In the genomic region with DNA sequence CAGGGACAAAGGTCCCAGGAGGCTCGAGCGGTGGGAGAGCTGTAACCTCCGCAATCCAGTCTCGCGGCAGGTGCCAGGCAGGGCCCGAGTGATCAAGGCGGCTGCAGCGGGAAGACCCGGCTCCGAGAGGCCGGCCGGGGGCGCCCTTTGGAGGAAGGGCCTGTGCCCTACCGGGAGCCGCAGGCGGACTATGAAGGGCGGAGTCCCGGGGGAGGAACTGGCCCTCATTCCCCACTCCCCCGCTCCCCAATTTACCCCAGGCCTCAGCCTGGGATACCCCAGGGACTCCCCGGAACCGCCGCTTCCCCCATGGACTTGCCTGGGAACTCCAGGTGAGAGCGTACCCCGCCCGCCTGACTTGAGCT, we compare ENCODE assay signal across 8 mouse cellular contexts. TPM values are rescaled to one million over a fixed set of nuclear protein-coding genes. Genes with fewer than 3 reads are reported as not detected.
DNase-seq lines count a peak whose midpoint lies in the region; ATAC-seq and TF ChIP-seq lines count a peak whose summit lies in the region.

No protein-coding gene starts in this region.

- H3K9me3 ChIP-seq in kidney, postnatal 0 days (replicated peaks; ENCODE audit: low read length) = no peaks in the 10 kb centered on the region
- no peaks in the 10 kb centered on the region for H3K9me3 ChIP-seq in embryonic facial prominence, embryonic 12.5 days
- H3K9me3 ChIP-seq in hindbrain, postnatal 0 days (ENCODE audit: low read length) = no peaks in the 10 kb centered on the region
- H3K9me3 ChIP-seq in midbrain, embryonic 11.5 days (ENCODE audit: control insufficient read depth, low read length) = no peaks in the 10 kb centered on the region

- peak overlapping the region; percentile 87 for H3K9ac ChIP-seq in kidney, postnatal 0 days (ENCODE audit: low read depth, low read length)
- peak overlapping the region; percentile 84 for H3K9ac ChIP-seq in embryonic facial prominence, embryonic 12.5 days
- H3K9ac ChIP-seq in hindbrain, postnatal 0 days (replicated peaks; ENCODE audit: low read length) = peak overlapping the region; percentile 95
- peak overlapping the region; percentile 82 for H3K9ac ChIP-seq in midbrain, embryonic 11.5 days (ENCODE audit: low read length)

- DNase-seq in kidney, postnatal 0 days (ENCODE audit: low spot score) = no peak
- DNase-seq in kidney, postnatal 14 days = no peak
- peak; percentile 89 for DNase-seq in MN1 (ENCODE audit: low spot score)
- DNase-seq in hindbrain, postnatal 0 days (ENCODE audit: low spot score) = no peak
- no peak for DNase-seq in midbrain, embryonic 11.5 days (ENCODE audit: low spot score, missing footprints)
- peak; percentile 77 for DNase-seq in testis, postnatal 10 days (ENCODE audit: low spot score)
- DNase-seq in layer of hippocampus, adult 11-12 months (ENCODE audit: low spot score) = no peak

- peak; percentile 52; the same call in 1 of the 2 replicates for ATAC-seq in kidney, postnatal 0 days (replicated peaks; ENCODE audit: low FRiP score, low read depth)
- ATAC-seq in embryonic facial prominence, embryonic 12.5 days (ENCODE audit: insufficient number of reproducible peaks, insufficient read depth, low FRiP score, low TSS enrichment) = peak; percentile 36; the same call in 1 of the 2 replicates
- ATAC-seq in hindbrain, postnatal 0 days = no peak
- peak; percentile 54 for ATAC-seq in midbrain, embryonic 11.5 days (ENCODE audit: low FRiP score)

- peaks cover 14% of the 10 kb centered on the region; the same call in 1 of the 2 replicates for H3K4me1 ChIP-seq in kidney, postnatal 0 days (replicated peaks; ENCODE audit: insufficient read depth, low read length)
- peaks cover 12% of the 10 kb centered on the region for H3K4me1 ChIP-seq in embryonic facial prominence, embryonic 12.5 days
- peaks cover 8% of the 10 kb centered on the region; the same call in 1 of the 2 replicates for H3K4me1 ChIP-seq in hindbrain, postnatal 0 days (ENCODE audit: insufficient read depth, low read length)
- peaks cover 8% of the 10 kb centered on the region for H3K4me1 ChIP-seq in midbrain, embryonic 11.5 days (ENCODE audit: control insufficient read depth, insufficient read depth, low read length)

- peak; percentile 19; the same call in 1 of the 2 replicates for TF ChIP-seq CTCF in kidney, postnatal 0 days (IDR thresholded peaks at IDR 0.05; ENCODE audit: low read depth)
- no peak for TF ChIP-seq CTCF in hindbrain, postnatal 0 days (IDR thresholded peaks at IDR 0.05; ENCODE audit: low read depth)

- H3K4me2 ChIP-seq in kidney, postnatal 0 days (ENCODE audit: low read length) = peak overlapping the region; percentile 91
- peak overlapping the region; percentile 87 for H3K4me2 ChIP-seq in embryonic facial prominence, embryonic 12.5 days (replicated peaks)
- H3K4me2 ChIP-seq in hindbrain, postnatal 0 days (ENCODE audit: low read depth, low read length) = peak overlapping the region; percentile 91
- H3K4me2 ChIP-seq in midbrain, embryonic 11.5 days = peak overlapping the region; percentile 88

- peak overlapping the region; percentile 99 for H3K27ac ChIP-seq in kidney, postnatal 0 days
- peak overlapping the region; percentile 99 for H3K27ac ChIP-seq in embryonic facial prominence, embryonic 12.5 days
- H3K27ac ChIP-seq in hindbrain, postnatal 0 days = peak overlapping the region; percentile 99
- H3K27ac ChIP-seq in midbrain, embryonic 11.5 days (ENCODE audit: low read depth, low read length) = peak overlapping the region; percentile 87

- H3K36me3 ChIP-seq in kidney, postnatal 0 days (ENCODE audit: insufficient read depth, low read length) = peaks cover 30% of the 10 kb centered on the region; the same call in 1 of the 2 replicates
- peaks cover 46% of the 10 kb centered on the region for H3K36me3 ChIP-seq in embryonic facial prominence, embryonic 12.5 days
- peaks cover 28% of the 10 kb centered on the region for H3K36me3 ChIP-seq in hindbrain, postnatal 0 days (ENCODE audit: insufficient read depth, low read length)
- peaks cover 28% of the 10 kb centered on the region for H3K36me3 ChIP-seq in midbrain, embryonic 11.5 days (ENCODE audit: control insufficient read depth, insufficient read depth, low read length)

- H3K27me3 ChIP-seq in kidney, postnatal 0 days (ENCODE audit: insufficient read depth, low read length) = no peaks in the 10 kb centered on the region
- H3K27me3 ChIP-seq in embryonic facial prominence, embryonic 12.5 days = no peaks in the 10 kb centered on the region
- no peaks in the 10 kb centered on the region for H3K27me3 ChIP-seq in hindbrain, postnatal 0 days (ENCODE audit: insufficient read depth, low read length)
- no peaks in the 10 kb centered on the region for H3K27me3 ChIP-seq in midbrain, embryonic 11.5 days (ENCODE audit: control insufficient read depth, insufficient read depth, low read length)

- 2% methylated on average over 20 of the region's 25 CpGs for WGBS in kidney, postnatal 0 days
- WGBS in embryonic facial prominence, embryonic 12.5 days = 1% methylated on average over 25 of the region's 25 CpGs
- WGBS in hindbrain, postnatal 0 days = 1% methylated on average over 17 of the region's 25 CpGs
- 0% methylated on average over 20 of the region's 25 CpGs for WGBS in midbrain, embryonic 11.5 days

- peak overlapping the region; percentile 86 for H3K4me3 ChIP-seq in kidney, postnatal 0 days (replicated peaks; ENCODE audit: low read depth, low read length)
- peak overlapping the region; percentile 88 for H3K4me3 ChIP-seq in embryonic facial prominence, embryonic 12.5 days
- H3K4me3 ChIP-seq in hindbrain, postnatal 0 days (ENCODE audit: low read length) = peak overlapping the region; percentile 84
- peak overlapping the region; percentile 72 for H3K4me3 ChIP-seq in midbrain, embryonic 11.5 days (ENCODE audit: low read depth, low read length)

RNA-seq across cellular contexts. Expression of gene Fbrs, which starts 7.4 kb away (rescaled TPM):
- polyA plus RNA-seq in kidney, postnatal 0 days (2015; fragmentation: Nextera tagmentation; extraction: Ambion mirVana) = 8.7 and 8.8 TPM in 2 replicates
- polyA plus RNA-seq in embryonic facial prominence, embryonic 12.5 days (2016; fragmentation: Nextera tagmentation; extraction: Ambion mirVana) = 14.6 and 14.8 TPM in 2 replicates
- 36.6 and 40.7 TPM in 2 replicates for total RNA-seq in hindbrain, postnatal 0 days (2014; rRNA removed)
- 10.4 and 12.1 TPM in 2 replicates for polyA plus RNA-seq in hindbrain, postnatal 0 days (2015; fragmentation: Nextera tagmentation; extraction: Ambion mirVana)
- polyA plus RNA-seq in midbrain, embryonic 11.5 days (2014; fragmentation: Nextera tagmentation; extraction: Ambion mirVana) = 9.8 and 10.7 TPM in 2 replicates

RNA-seq across cellular contexts. Expression of gene Prr14, which starts 12.2 kb away (rescaled TPM):
- polyA plus RNA-seq in kidney, postnatal 0 days (2015; fragmentation: Nextera tagmentation; extraction: Ambion mirVana) = 37.1 and 37.5 TPM in 2 replicates
- 47.5 and 48.7 TPM in 2 replicates for polyA plus RNA-seq in embryonic facial prominence, embryonic 12.5 days (2016; fragmentation: Nextera tagmentation; extraction: Ambion mirVana)
- total RNA-seq in hindbrain, postnatal 0 days (2014; rRNA removed) = 57.2 and 58.5 TPM in 2 replicates
- 27.0 and 31.4 TPM in 2 replicates for polyA plus RNA-seq in hindbrain, postnatal 0 days (2015; fragmentation: Nextera tagmentation; extraction: Ambion mirVana)
- 70.3 and 72.4 TPM in 2 replicates for polyA plus RNA-seq in midbrain, embryonic 11.5 days (2014; fragmentation: Nextera tagmentation; extraction: Ambion mirVana)

RNA-seq across cellular contexts. Expression of gene Zfp689, which starts 22.7 kb away (rescaled TPM):
- 4.8 and 5.0 TPM in 2 replicates for polyA plus RNA-seq in kidney, postnatal 0 days (2015; fragmentation: Nextera tagmentation; extraction: Ambion mirVana)
- polyA plus RNA-seq in embryonic facial prominence, embryonic 12.5 days (2016; fragmentation: Nextera tagmentation; extraction: Ambion mirVana) = 16.5 and 16.7 TPM in 2 replicates
- total RNA-seq in hindbrain, postnatal 0 days (2014; rRNA removed) = 8.6 and 9.4 TPM in 2 replicates
- polyA plus RNA-seq in hindbrain, postnatal 0 days (2015; fragmentation: Nextera tagmentation; extraction: Ambion mirVana) = 7.7 and 7.9 TPM in 2 replicates
- polyA plus RNA-seq in midbrain, embryonic 11.5 days (2014; fragmentation: Nextera tagmentation; extraction: Ambion mirVana) = 12.6 and 15.0 TPM in 2 replicates

RNA-seq across cellular contexts. Expression of gene Srcap, which starts 40.2 kb away (rescaled TPM):
- polyA plus RNA-seq in kidney, postnatal 0 days (2015; fragmentation: Nextera tagmentation; extraction: Ambion mirVana) = 19.2 and 24.1 TPM in 2 replicates
- polyA plus RNA-seq in embryonic facial prominence, embryonic 12.5 days (2016; fragmentation: Nextera tagmentation; extraction: Ambion mirVana) = 88.0 and 88.4 TPM in 2 replicates
- 49.0 and 174 TPM in 2 replicates for total RNA-seq in hindbrain, postnatal 0 days (2014; rRNA removed)
- polyA plus RNA-seq in hindbrain, postnatal 0 days (2015; fragmentation: Nextera tagmentation; extraction: Ambion mirVana) = 29.4 and 29.7 TPM in 2 replicates
- polyA plus RNA-seq in midbrain, embryonic 11.5 days (2014; fragmentation: Nextera tagmentation; extraction: Ambion mirVana) = 49.6 and 52.1 TPM in 2 replicates

RNA-seq across cellular contexts. Expression of gene Gm42715, which starts 47.8 kb away (rescaled TPM):
- polyA plus RNA-seq in kidney, postnatal 0 days (2015; fragmentation: Nextera tagmentation; extraction: Ambion mirVana) = 10.9 and 11.4 TPM in 2 replicates
- polyA plus RNA-seq in embryonic facial prominence, embryonic 12.5 days (2016; fragmentation: Nextera tagmentation; extraction: Ambion mirVana) = 16.9 and 17.2 TPM in 2 replicates
- 18.9 and 27.6 TPM in 2 replicates for total RNA-seq in hindbrain, postnatal 0 days (2014; rRNA removed)
- 11.1 and 11.2 TPM in 2 replicates for polyA plus RNA-seq in hindbrain, postnatal 0 days (2015; fragmentation: Nextera tagmentation; extraction: Ambion mirVana)
- polyA plus RNA-seq in midbrain, embryonic 11.5 days (2014; fragmentation: Nextera tagmentation; extraction: Ambion mirVana) = 19.2 and 20.2 TPM in 2 replicates

Comparison
In these comparisons a context has a peak if more than half of its experiments do, and no peak if none do; other contexts are left out.
1. DNase-seq: peak in MN1 (single experiment) and testis, postnatal 10 days (single experiment); none in kidney, postnatal 0 days (single experiment), kidney, postnatal 14 days (single experiment), hindbrain, postnatal 0 days (single experiment), midbrain, embryonic 11.5 days (single experiment) and layer of hippocampus, adult 11-12 months (single experiment).
2. Peak in every context shown above with its lines, with median percentiles within 50 percentile points of each other: H3K27ac ChIP-seq, H3K4me2 ChIP-seq, H3K4me3 ChIP-seq and H3K9ac ChIP-seq.